Mouse (Mus musculus) left cerebral cortex, adult 18-20 months (tissue): ENCODE results near the gene Wnt3a. TPM values are rescaled to one million over a fixed set of nuclear protein-coding genes. Genes with fewer than 3 reads are reported as not detected.
"Not testable (repeated sequence)": the region's sequence is repeated elsewhere in the genome, so short reads cannot be mapped to it uniquely, and the experiment has no call there.

ENCODE experiments used
- DNase-seq, 2 experiments: peaks; one replicate each; pipeline ENCODE4 v3.0.0; 2021 to 2022; ENCODE audit warnings: low spot score in 2 of 2, mixed read lengths in 1 of 2
- total RNA-seq, 2 experiments: library from RNA; stranded (reverse); gene quantifications; 2 replicates each; pipeline ENCODE4 v1.2.3; 2021

The Wnt3a gene
- total RNA-seq, 2 experiments from 2014 or later, result 0.12 TPM; not detected in 1

- no peak for DNase-seq
Measured at GRCm38 (mm10) chr11:59308164-59308542, 17.6 kb upstream of the Wnt3a start.

GRCm38 (mm10) chr11:59307422-59308163 lies 17.0 kb upstream of the Wnt3a start:
- DNase-seq, result peak; percentile 85

GRCm38 (mm10) chr11:59306461-59307421 lies 16.2 kb upstream of the Wnt3a start, which contains the start of gene Wnt9a:
Gene Wnt9a, plus strand, starts transcription at chr11:59306928.
- no peak for DNase-seq

GRCm38 (mm10) chr11:59305821-59306215 lies 15.3 kb upstream of the Wnt3a start:
- DNase-seq, result no peak

GRCm38 (mm10) chr11:59305008-59305820 lies 14.7 kb upstream of the Wnt3a start:
- peak; percentile 61 to 77 for DNase-seq

GRCm38 (mm10) chr11:59302700-59303569 lies 12.4 kb upstream of the Wnt3a start:
- DNase-seq, result peak; percentile 82 to 83

GRCm38 (mm10) chr11:59301053-59301452 lies 10.5 kb upstream of the Wnt3a start:
- not testable (repeated sequence) for DNase-seq

GRCm38 (mm10) chr11:59300185-59300584 lies 9.6 kb upstream of the Wnt3a start:
- DNase-seq, result no peak

- DNase-seq, result peak; percentile 69 to 71
Measured at GRCm38 (mm10) chr11:59297941-59298340, 7.4 kb upstream of the Wnt3a start.

- peak in 1 of 2 experiments; percentile 43 for DNase-seq
Measured at GRCm38 (mm10) chr11:59293616-59294015, 3.1 kb upstream of the Wnt3a start.

- no peak for DNase-seq
Measured at GRCm38 (mm10) chr11:59289706-59290105, 846 bp downstream of the Wnt3a start.

GRCm38 (mm10) chr11:59284146-59284545 lies 6.4 kb downstream of the Wnt3a start:
- DNase-seq, result no peak

- no peak for DNase-seq
Measured at GRCm38 (mm10) chr11:59282933-59283332, 7.6 kb downstream of the Wnt3a start.

GRCm38 (mm10) chr11:59282111-59282510 lies 8.4 kb downstream of the Wnt3a start:
- DNase-seq, result no peak

GRCm38 (mm10) chr11:59278047-59278446 lies 12.5 kb downstream of the Wnt3a start:
- no peak for DNase-seq

- no peak for DNase-seq
Measured at GRCm38 (mm10) chr11:59276877-59277276, 13.7 kb downstream of the Wnt3a start.

GRCm38 (mm10) chr11:59274184-59274583 lies 16.4 kb downstream of the Wnt3a start:
- DNase-seq, result no peak

GRCm38 (mm10) chr11:59266727-59267126 lies 23.8 kb downstream of the Wnt3a start:
- DNase-seq, result no peak

- no peak for DNase-seq
Measured at GRCm38 (mm10) chr11:59265154-59265813, 25.3 kb downstream of the Wnt3a start.

- no peak for DNase-seq
Measured at GRCm38 (mm10) chr11:59264593-59264992, 26.0 kb downstream of the Wnt3a start.
